Mouse (Mus musculus) ES-Bruce4 (cell line): ENCODE results near the gene Terb2. TPM values are rescaled to one million over a fixed set of nuclear protein-coding genes. Genes with fewer than 3 reads are reported as not detected.
A peak's percentile ranks its signal among the peaks of the same experiment; 100 is the strongest.

Experiments
- H3K27ac ChIP-seq: 2 replicates; pipeline ENCODE4 v1.5.1; 2012; ENCODE audit warnings: low read length, inconsistent platforms; ENCODE audit not compliant: insufficient read depth
- H3K27me3 ChIP-seq: 2 replicates; pipeline ENCODE4 v1.6.1; 2012; ENCODE audit warnings: mild to moderate bottlenecking, low read length, inconsistent platforms; ENCODE audit not compliant: control insufficient read depth, poor library complexity, insufficient read depth, severe bottlenecking
- H3K36me3 ChIP-seq: 2 replicates; pipeline ENCODE4 v1.6.1; 2012; ENCODE audit warnings: inconsistent platforms, mild to moderate bottlenecking, low read length, moderate library complexity; ENCODE audit not compliant: control insufficient read depth, poor library complexity, insufficient read depth, severe bottlenecking
- H3K4me1 ChIP-seq: one replicate; pipeline ENCODE4 v1.8.1; 2011; ENCODE audit warnings: low read length; ENCODE audit not compliant: control insufficient read depth, insufficient read depth
- H3K4me3 ChIP-seq: 2 replicates; pipeline ENCODE4 v1.5.1; 2011; ENCODE audit warnings: low read depth, mild to moderate bottlenecking, low read length
- H3K9ac ChIP-seq: 2 replicates; pipeline ENCODE4 v1.6.1; 2012; ENCODE audit warnings: low read depth, mild to moderate bottlenecking, inconsistent platforms; ENCODE audit not compliant: poor library complexity, severe bottlenecking
- H3K9me3 ChIP-seq: replicated peaks from 2 replicates; pipeline ENCODE4 v1.6.1; 2012; ENCODE audit warnings: mild to moderate bottlenecking, low read length, inconsistent platforms; ENCODE audit not compliant: control insufficient read depth, poor library complexity, insufficient read depth, severe bottlenecking
- CTCF ChIP-seq: IDR thresholded peaks from one replicate; pipeline ENCODE4 v1.8.1; 2011; ENCODE audit warnings: low read depth, low read length
- EP300 ChIP-seq: IDR thresholded peaks from 2 replicates; pipeline ENCODE4 v1.6.1; 2011; ENCODE audit warnings: low read depth, low read length; ENCODE audit not compliant: insufficient read depth
- POLR2A ChIP-seq: IDR thresholded peaks from one replicate; pipeline ENCODE4 v1.8.1; 2011; ENCODE audit warnings: low read length; ENCODE audit not compliant: insufficient read depth
- polyA plus RNA-seq: library from polyadenylated mRNA; stranded (reverse); fragments of >200 nt; gene quantifications from 2 replicates; pipeline ENCODE4 v1.2.4, GENCODE M21; 2011; ENCODE audit warnings: low read depth; ENCODE audit not compliant: missing spikeins, insufficient read depth, insufficient read length

Gene Terb2
- polyA plus RNA-seq, 1 experiment = 0.60 TPM

- Histone ChIP-seq H3K36me3 (no peaks in the 10 kb centered on the region), H3K4me3 (no peak overlapping the region), H3K9ac (no peak overlapping the region), H3K27me3 (no peaks in the 10 kb centered on the region; the same call in 1 of the 2 replicates), H3K27ac (no peak overlapping the region), H3K9me3 (no peaks in the 10 kb centered on the region), H3K4me1 (no peaks in the 10 kb centered on the region)
- no peak for TF ChIP-seq CTCF
- TF ChIP-seq POLR2A = no peak
- no peak for TF ChIP-seq EP300
These were observed 45.5 kb downstream of the Terb2 start for GRCm38 (mm10) chr2:122231616-122232015.

- Histone ChIP-seq H3K36me3 (no peaks in the 10 kb centered on the region), H3K27me3 (no peaks in the 10 kb centered on the region; the same call in 1 of the 2 replicates), H3K27ac (no peak overlapping the region), H3K4me1 (no peaks in the 10 kb centered on the region), H3K4me3 (no peak overlapping the region), H3K9ac (0 out of 2 replicates have a peak overlapping the region, but pooled peaks have one; percentile 12), H3K9me3 (no peaks in the 10 kb centered on the region)
- TF ChIP-seq EP300 (no peak), CTCF (no peak), POLR2A (no peak)
These were observed 47.3 kb downstream of the Terb2 start for GRCm38 (mm10) chr2:122233341-122233740.

GRCm38 (mm10) chr2:122233759-122234557, 47.9 kb downstream of the Terb2 start:
- no peaks in the 10 kb centered on the region for H3K9me3 ChIP-seq
- no peaks in the 10 kb centered on the region; the same call in 1 of the 2 replicates for H3K27me3 ChIP-seq
- H3K9ac ChIP-seq = peak overlapping the region; percentile 12
- H3K36me3 ChIP-seq = no peaks in the 10 kb centered on the region
- H3K4me1 ChIP-seq = no peaks in the 10 kb centered on the region
- H3K4me3 ChIP-seq = peak overlapping the region; percentile 66
- TF ChIP-seq EP300 (no peak), POLR2A (no peak), CTCF (no peak)
- H3K27ac ChIP-seq = peak overlapping the region; percentile 60; the same call in 1 of the 2 replicates

- H3K9ac ChIP-seq = peak within 1 kb of the TSS; percentile 12
- no peaks in the 10 kb centered on the region; the same call in 1 of the 2 replicates for H3K27me3 ChIP-seq
- no peak for TF ChIP-seq CTCF
- no peak for TF ChIP-seq EP300
- no peak for TF ChIP-seq POLR2A
- no peaks in the 10 kb centered on the region for H3K9me3 ChIP-seq
- peak within 1 kb of the TSS; percentile 66 for H3K4me3 ChIP-seq
- no peaks in the 10 kb centered on the region for H3K4me1 ChIP-seq
- peak within 1 kb of the TSS; percentile 60; the same call in 1 of the 2 replicates for H3K27ac ChIP-seq
- H3K36me3 ChIP-seq = no peaks in the 10 kb centered on the region
These were observed 48.7 kb downstream of the Terb2 start, which contains the start of gene Sord for GRCm38 (mm10) chr2:122234611-122235288. Gene Sord (plus strand): TSS chr2:122234749.

- no peak for TF ChIP-seq EP300
- TF ChIP-seq CTCF = no peak
These were observed 49.4 kb downstream of the Terb2 start for GRCm38 (mm10) chr2:122235425-122235824.

More at GRCm38 (mm10) chr2:122235425-122235824, 49.4 kb downstream of the Terb2 start:
- Histone ChIP-seq H3K9me3 (no peaks in the 10 kb centered on the region), H3K4me1 (no peaks in the 10 kb centered on the region), H3K9ac (no peak overlapping the region), H3K4me3 (no peak overlapping the region), H3K27ac (no peak overlapping the region), H3K27me3 (no peaks in the 10 kb centered on the region; the same call in 1 of the 2 replicates), H3K36me3 (no peaks in the 10 kb centered on the region)
